Mouse (Mus musculus) neural tube, embryonic 13.5 days (tissue): Measurements from ENCODE around the gene Rmdn3. TPM values are rescaled to one million over a fixed set of nuclear protein-coding genes. Genes with fewer than 3 reads are reported as not detected.

Source experiments
- ATAC-seq: fragments of 200-750 bp; cut with Nextera tagmentation; 2 replicates; pipeline ENCODE4 v1.8.0; 2017; ENCODE audit warnings: low read depth, mild to moderate bottlenecking, moderate TSS enrichment, moderate library complexity
- H3K27ac ChIP-seq: fragments of 300-500 bp; sonication (generic); replicated peaks from 2 replicates; pipeline ENCODE4 v1.5.1; 2015; ENCODE audit warnings: moderate library complexity, mild to moderate bottlenecking, inconsistent platforms
- H3K27me3 ChIP-seq: fragments of 300-500 bp; sonication (generic); 2 replicates; pipeline ENCODE4 v1.6.1; 2015; ENCODE audit warnings: mild to moderate bottlenecking, inconsistent platforms
- H3K36me3 ChIP-seq: fragments of 300-500 bp; sonication (generic); 2 replicates; pipeline ENCODE4 v1.6.1; 2015; ENCODE audit warnings: mild to moderate bottlenecking, inconsistent platforms
- H3K4me1 ChIP-seq: fragments of 300-500 bp; sonication (generic); replicated peaks from 2 replicates; pipeline ENCODE4 v1.6.1; 2015; ENCODE audit warnings: inconsistent platforms
- H3K4me2 ChIP-seq: fragments of 300-500 bp; sonication (generic); 2 replicates; pipeline ENCODE4 v1.6.1; 2015; ENCODE audit warnings: inconsistent platforms, mild to moderate bottlenecking, moderate library complexity
- H3K4me3 ChIP-seq: fragments of 300-500 bp; sonication (generic); 2 replicates; pipeline ENCODE4 v1.5.1; 2015; ENCODE audit warnings: mild to moderate bottlenecking, inconsistent platforms
- H3K9ac ChIP-seq: fragments of 300-500 bp; sonication (generic); 2 replicates; pipeline ENCODE4 v1.6.1; 2015; ENCODE audit warnings: moderate library complexity, mild to moderate bottlenecking, inconsistent platforms
- H3K9me3 ChIP-seq: fragments of 300-500 bp; sonication (generic); 2 replicates; pipeline ENCODE4 v1.6.1; 2016; ENCODE audit warnings: inconsistent platforms
- WGBS: fragments of 180-500 bp; shearing (Covaris S2); methylation state at CpG from one replicate; pipeline ENCODE4 v1.1.7; 2015; 5-methylcytosine and 5-hydroxymethylcytosine counted together
- polyA plus RNA-seq: library from polyadenylated mRNA; unstranded; fragments of >200 nt; fragmentation: Nextera tagmentation; extraction: Ambion mirVana; gene quantifications from 2 replicates; pipeline ENCODE4 v1.2.1, GENCODE M21; 2015

Gene Rmdn3
- polyA plus RNA-seq, 1 experiment from 2014 or later, result 42.3 TPM

GRCm38 (mm10) chr2:119165401-119165800 is 8.6 kb upstream of the Rmdn3 start:
- H3K36me3 ChIP-seq, result no peaks in the 10 kb centered on the region
- H3K9me3 ChIP-seq, result no peaks in the 10 kb centered on the region
- H3K4me3 ChIP-seq, result no peak overlapping the region
- H3K4me2 ChIP-seq, result no peak overlapping the region
- H3K27me3 ChIP-seq, result peaks cover 67% of the 10 kb centered on the region
- H3K9ac ChIP-seq, result no peak overlapping the region
- no peak overlapping the region for H3K27ac ChIP-seq
- no peak for ATAC-seq
- peaks cover 17% of the 10 kb centered on the region for H3K4me1 ChIP-seq

- 87% methylated on average over 4 of the region's 4 CpGs for WGBS
- Histone ChIP-seq H3K27me3 (peaks cover 59% of the 10 kb centered on the region), H3K9me3 (no peaks in the 10 kb centered on the region), H3K4me3 (no peak overlapping the region), H3K4me1 (peaks cover 17% of the 10 kb centered on the region), H3K4me2 (no peak overlapping the region), H3K27ac (no peak overlapping the region), H3K9ac (no peak overlapping the region), H3K36me3 (no peaks in the 10 kb centered on the region)
- ATAC-seq, result no peak
Observed at GRCm38 (mm10) chr2:119163999-119164398, 7.2 kb upstream of the Rmdn3 start.

GRCm38 (mm10) chr2:119163135-119163534 is 6.3 kb upstream of the Rmdn3 start:
- Histone ChIP-seq H3K27me3 (peaks cover 50% of the 10 kb centered on the region), H3K4me2 (no peak overlapping the region), H3K4me1 (peaks cover 17% of the 10 kb centered on the region), H3K9ac (no peak overlapping the region), H3K36me3 (no peaks in the 10 kb centered on the region), H3K4me3 (no peak overlapping the region), H3K27ac (no peak overlapping the region), H3K9me3 (no peaks in the 10 kb centered on the region)
- 69% methylated on average over 3 of the region's 3 CpGs for WGBS
- ATAC-seq, result no peak

GRCm38 (mm10) chr2:119161247-119161646 is 4.4 kb upstream of the Rmdn3 start:
- H3K36me3 ChIP-seq, result no peaks in the 10 kb centered on the region
- no peaks in the 10 kb centered on the region for H3K9me3 ChIP-seq
- H3K4me3 ChIP-seq, result no peak overlapping the region
- peaks cover 31% of the 10 kb centered on the region for H3K27me3 ChIP-seq
- peaks cover 6% of the 10 kb centered on the region for H3K4me1 ChIP-seq
- ATAC-seq, result no peak
- 0 out of 2 replicates have a peak overlapping the region, but pooled peaks have one; percentile 22 for H3K9ac ChIP-seq
- H3K4me2 ChIP-seq, result no peak overlapping the region
- H3K27ac ChIP-seq, result no peak overlapping the region
- 12% methylated on average over 2 of the region's 2 CpGs for WGBS

- H3K27ac ChIP-seq, result no peak overlapping the region
- no peak for ATAC-seq
- peaks cover 14% of the 10 kb centered on the region for H3K36me3 ChIP-seq
- H3K4me2 ChIP-seq, result peak overlapping the region; percentile 98
- 0 out of 2 replicates have a peak, but pooled peaks cover under 1% of the 10 kb centered on the region for H3K27me3 ChIP-seq
- H3K9ac ChIP-seq, result peak overlapping the region; percentile 92; the same call in 1 of the 2 replicates
- no peaks in the 10 kb centered on the region for H3K9me3 ChIP-seq
- H3K4me1 ChIP-seq, result peaks cover 23% of the 10 kb centered on the region
- H3K4me3 ChIP-seq, result 0 out of 2 replicates have a peak overlapping the region, but pooled peaks have one; percentile 98
Observed at GRCm38 (mm10) chr2:119157836-119158235, 1.0 kb upstream of the Rmdn3 start.

- H3K4me2 ChIP-seq, result peak overlapping the region; percentile 98
Observed at GRCm38 (mm10) chr2:119156081-119156680, 653 bp downstream of the Rmdn3 start.

GRCm38 (mm10) chr2:119155388-119155787 is 1.4 kb downstream of the Rmdn3 start:
- H3K4me1 ChIP-seq, result peaks cover 23% of the 10 kb centered on the region
- H3K4me3 ChIP-seq, result peak overlapping the region; percentile 98
- WGBS, result 82% methylated on average over 9 of the region's 9 CpGs
- no peaks in the 10 kb centered on the region for H3K27me3 ChIP-seq
- no peak overlapping the region for H3K27ac ChIP-seq
- H3K4me2 ChIP-seq, result peak overlapping the region; percentile 98
- H3K9ac ChIP-seq, result peak overlapping the region; percentile 22; the same call in 1 of the 2 replicates
- no peaks in the 10 kb centered on the region for H3K9me3 ChIP-seq
- no peak for ATAC-seq
- peaks cover 38% of the 10 kb centered on the region for H3K36me3 ChIP-seq

More at GRCm38 (mm10) chr2:119156081-119156680, 653 bp downstream of the Rmdn3 start:
- Histone ChIP-seq H3K9me3 (no peaks in the 10 kb centered on the region), H3K36me3 (peaks cover 30% of the 10 kb centered on the region), H3K27me3 (no peaks in the 10 kb centered on the region), H3K27ac (peak overlapping the region; percentile 72), H3K4me1 (peaks cover 23% of the 10 kb centered on the region), H3K4me3 (peak overlapping the region; percentile 98), H3K9ac (peak overlapping the region; percentile 92)
- peak; percentile 72; the same call in 1 of the 2 replicates for ATAC-seq
- WGBS, result 6% methylated on average over 34 of the region's 34 CpGs

- Histone ChIP-seq H3K4me2 (no peak overlapping the region), H3K9me3 (no peaks in the 10 kb centered on the region), H3K9ac (no peak overlapping the region), H3K27ac (no peak overlapping the region), H3K4me1 (peaks cover 23% of the 10 kb centered on the region), H3K36me3 (peaks cover 45% of the 10 kb centered on the region), H3K4me3 (no peak overlapping the region), H3K27me3 (no peaks in the 10 kb centered on the region)
- ATAC-seq, result no peak
- WGBS, result 82% methylated on average over 2 of the region's 2 CpGs
Observed at GRCm38 (mm10) chr2:119154683-119155082, 2.2 kb downstream of the Rmdn3 start.

GRCm38 (mm10) chr2:119152255-119152654 is 4.6 kb downstream of the Rmdn3 start:
- Histone ChIP-seq H3K4me2 (no peak overlapping the region), H3K4me3 (no peak overlapping the region), H3K27ac (no peak overlapping the region), H3K36me3 (peaks cover 70% of the 10 kb centered on the region), H3K9me3 (no peaks in the 10 kb centered on the region), H3K4me1 (peaks cover 19% of the 10 kb centered on the region), H3K27me3 (no peaks in the 10 kb centered on the region), H3K9ac (no peak overlapping the region)
- no peak for ATAC-seq
- WGBS, result 88% methylated on average over 6 of the region's 6 CpGs

- Histone ChIP-seq H3K36me3 (peaks cover 95% of the 10 kb centered on the region), H3K27me3 (no peaks in the 10 kb centered on the region), H3K27ac (no peak overlapping the region), H3K4me3 (no peak overlapping the region), H3K4me1 (no peaks in the 10 kb centered on the region), H3K9ac (no peak overlapping the region), H3K4me2 (no peak overlapping the region), H3K9me3 (no peaks in the 10 kb centered on the region)
- ATAC-seq, result no peak
- 95% methylated on average over 8 of the region's 8 CpGs for WGBS
Observed at GRCm38 (mm10) chr2:119147775-119148174, 9.1 kb downstream of the Rmdn3 start.

- no peak for ATAC-seq
- WGBS, result 89% methylated on average over 22 of the region's 22 CpGs
- no peak overlapping the region for H3K4me3 ChIP-seq
Observed at GRCm38 (mm10) chr2:119147160-119147678, 9.6 kb downstream of the Rmdn3 start.

GRCm38 (mm10) chr2:119146435-119146834 is 10.4 kb downstream of the Rmdn3 start:
- Histone ChIP-seq H3K4me2 (no peak overlapping the region), H3K4me1 (no peaks in the 10 kb centered on the region), H3K9me3 (no peaks in the 10 kb centered on the region), H3K4me3 (no peak overlapping the region), H3K9ac (no peak overlapping the region), H3K27me3 (no peaks in the 10 kb centered on the region), H3K27ac (no peak overlapping the region), H3K36me3 (peaks cover 95% of the 10 kb centered on the region)
- WGBS, result 87% methylated on average over 6 of the region's 6 CpGs
- no peak for ATAC-seq

More at GRCm38 (mm10) chr2:119147160-119147678, 9.6 kb downstream of the Rmdn3 start:
- Histone ChIP-seq H3K27me3 (no peaks in the 10 kb centered on the region), H3K36me3 (peaks cover 95% of the 10 kb centered on the region), H3K9me3 (no peaks in the 10 kb centered on the region), H3K27ac (no peak overlapping the region), H3K9ac (no peak overlapping the region), H3K4me1 (no peaks in the 10 kb centered on the region), H3K4me2 (no peak overlapping the region)

GRCm38 (mm10) chr2:119145199-119145598 is 11.6 kb downstream of the Rmdn3 start:
- Histone ChIP-seq H3K4me2 (no peak overlapping the region), H3K27me3 (no peaks in the 10 kb centered on the region), H3K27ac (no peak overlapping the region), H3K4me1 (no peaks in the 10 kb centered on the region), H3K9ac (no peak overlapping the region), H3K36me3 (peaks cover 95% of the 10 kb centered on the region), H3K4me3 (no peak overlapping the region), H3K9me3 (no peaks in the 10 kb centered on the region)
- no peak for ATAC-seq
- WGBS, result 94% methylated on average over 2 of the region's 2 CpGs
